Mouse (Mus musculus): ENCODE measurements at regions not wholly inside any gene's neighbourhood (a gene's known extent, or its start where the extent isn't known, plus 50 kb on each side); places are given as distances from the start of the nearest gene placed in this dataset.

DNA sequence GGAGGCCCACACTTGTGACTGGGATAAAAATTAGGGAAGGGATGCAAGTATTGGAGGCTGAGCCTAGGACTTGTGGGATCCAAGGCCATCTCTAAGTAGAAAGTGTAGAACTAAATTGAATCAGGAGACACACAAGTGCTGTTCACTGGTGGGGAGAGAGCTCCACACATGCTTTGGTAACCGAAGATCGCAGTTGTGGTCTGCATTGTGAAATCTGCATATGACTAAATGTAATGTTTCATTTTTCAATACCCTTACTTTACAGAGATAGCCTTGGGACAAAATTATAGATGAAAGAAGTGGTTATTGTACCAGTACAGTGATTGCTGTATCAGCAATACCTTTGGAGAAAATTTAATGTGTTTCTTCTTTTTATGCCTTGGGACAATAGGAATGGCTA, 85.6 kb upstream of the Ghr start:
- TF ChIP-seq POLR2A (IDR thresholded peaks at IDR 0.05; ENCODE audit: low read depth, low read length) = no peak
- no peak for TF ChIP-seq CTCF (conservative IDR thresholded peaks at IDR 0.05; ENCODE audit: insufficient read depth, insufficient read length, low read depth, low read length)

Measured in kidney, adult 2 months (tissue).